Mouse (Mus musculus) embryonic facial prominence, embryonic 11.5 days (tissue): ENCODE measurements around the gene Smpd1. TPM values are rescaled to one million over a fixed set of nuclear protein-coding genes. Genes with fewer than 3 reads are reported as not detected.

Experiments used
- ATAC-seq: fragments of 200-750 bp; cut with Nextera tagmentation; replicated peaks from 2 replicates; pipeline ENCODE4 v1.8.0; 2017; ENCODE audit warnings: low read depth; ENCODE audit not compliant: insufficient number of reproducible peaks, low FRiP score, low TSS enrichment
- DNase-seq: peaks from one replicate; pipeline ENCODE4 v3.0.0-alpha.2; 2015; ENCODE audit warnings: low spot score
- H3K27ac ChIP-seq: fragments of 300-500 bp; sonication (generic); replicated peaks from 2 replicates; pipeline ENCODE4 v1.5.1; 2014; ENCODE audit warnings: mild to moderate bottlenecking, low read depth, low read length, control low read depth
- H3K27me3 ChIP-seq: fragments of 300-500 bp; sonication (generic); 2 replicates; pipeline ENCODE4 v1.6.1; 2014; ENCODE audit warnings: mild to moderate bottlenecking, low read length, moderate library complexity, mixed read lengths; ENCODE audit not compliant: control insufficient read depth, insufficient read depth
- H3K36me3 ChIP-seq: fragments of 300-500 bp; sonication (generic); replicated peaks from 2 replicates; pipeline ENCODE4 v1.6.1; 2014; ENCODE audit warnings: low read depth, mild to moderate bottlenecking, low read length, moderate library complexity, mixed read lengths; ENCODE audit not compliant: control insufficient read depth, insufficient read depth
- H3K4me1 ChIP-seq: fragments of 300-500 bp; sonication (generic); 2 replicates; pipeline ENCODE4 v1.6.1; 2014; ENCODE audit warnings: low read length, mixed read lengths; ENCODE audit not compliant: control insufficient read depth, insufficient read depth
- H3K4me2 ChIP-seq: fragments of 300-500 bp; sonication (generic); 2 replicates; pipeline ENCODE4 v1.6.1; 2014; ENCODE audit warnings: low read depth, mild to moderate bottlenecking, control low read depth, low read length, moderate library complexity
- H3K4me3 ChIP-seq: fragments of 300-500 bp; sonication (generic); 2 replicates; pipeline ENCODE4 v1.5.1; 2014; ENCODE audit warnings: low read depth, low read length, control low read depth
- H3K9ac ChIP-seq: fragments of 300-500 bp; sonication (generic); replicated peaks from 2 replicates; pipeline ENCODE4 v1.6.1; 2014; ENCODE audit warnings: mild to moderate bottlenecking, control low read depth, low read length
- H3K9me3 ChIP-seq: fragments of 300-500 bp; sonication (generic); replicated peaks from 2 replicates; pipeline ENCODE4 v1.6.1; 2016; ENCODE audit warnings: mild to moderate bottlenecking, low read length, inconsistent platforms, mixed read lengths; ENCODE audit not compliant: control insufficient read depth
- WGBS: fragments of 180-500 bp; shearing (Covaris S2); extraction: QIAGEN DNeasy Blood & Tissue Kit; methylation state at CpG from one replicate; pipeline ENCODE4 v1.1.7; 2014; 5-methylcytosine and 5-hydroxymethylcytosine counted together
- polyA plus RNA-seq: library from polyadenylated mRNA; unstranded; fragments of >200 nt; fragmentation: Nextera tagmentation; extraction: Ambion mirVana; gene quantifications from 2 replicates; pipeline ENCODE4 v1.2.1, GENCODE M21; 2014

Smpd1 gene
- polyA plus RNA-seq, 1 experiment from 2014 or later: 38.5 TPM

DNA sequence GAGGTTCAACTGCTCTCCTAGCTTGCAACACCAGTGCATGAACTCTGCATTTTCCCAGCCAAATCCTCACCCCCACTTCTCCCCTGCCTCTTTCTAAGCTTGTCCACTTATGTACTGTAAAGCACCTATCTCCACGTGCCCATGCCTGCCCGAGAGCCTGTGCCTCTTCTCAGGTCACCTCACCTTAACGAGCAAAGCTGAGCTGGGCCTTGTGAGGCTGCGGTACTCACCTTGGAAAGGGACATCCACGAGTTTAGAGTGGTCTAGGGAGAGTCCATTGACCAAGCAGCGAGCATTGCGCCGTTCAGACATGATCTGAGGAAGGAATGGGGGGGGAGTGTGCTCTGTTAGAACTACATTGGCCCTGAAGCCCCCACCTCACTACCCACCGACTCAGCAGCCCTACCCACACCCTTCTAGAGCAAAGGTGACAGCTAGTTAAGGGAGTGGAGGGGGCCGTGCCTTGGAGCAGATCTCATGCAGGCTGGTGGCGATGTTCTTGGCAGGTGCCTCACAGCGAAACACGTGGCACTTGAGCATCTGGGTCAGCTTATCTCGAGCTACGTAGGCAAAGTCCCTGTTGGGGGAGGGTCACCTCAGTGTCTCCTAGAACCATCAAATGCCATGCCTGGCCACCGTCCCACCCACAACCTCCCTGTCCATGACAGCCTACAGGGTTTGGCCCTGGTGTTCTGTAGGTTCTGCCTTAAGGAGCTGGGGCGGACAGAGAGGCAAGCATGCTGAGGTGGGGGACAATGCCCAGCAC, 11.1 kb downstream of the Smpd1 start:
- 80% methylated on average over 17 of the region's 17 CpGs for WGBS
- Histone ChIP-seq H3K4me1 (no peaks in the 10 kb centered on the region; the same call in 1 of the 2 replicates), H3K27me3 (no peaks in the 10 kb centered on the region), H3K36me3 (peaks cover 3% of the 10 kb centered on the region), H3K4me2 (no peak overlapping the region), H3K9me3 (no peaks in the 10 kb centered on the region), H3K27ac (no peak overlapping the region), H3K9ac (no peak overlapping the region), H3K4me3 (no peak overlapping the region)
- no peak for DNase-seq
- ATAC-seq: no peak

DNA sequence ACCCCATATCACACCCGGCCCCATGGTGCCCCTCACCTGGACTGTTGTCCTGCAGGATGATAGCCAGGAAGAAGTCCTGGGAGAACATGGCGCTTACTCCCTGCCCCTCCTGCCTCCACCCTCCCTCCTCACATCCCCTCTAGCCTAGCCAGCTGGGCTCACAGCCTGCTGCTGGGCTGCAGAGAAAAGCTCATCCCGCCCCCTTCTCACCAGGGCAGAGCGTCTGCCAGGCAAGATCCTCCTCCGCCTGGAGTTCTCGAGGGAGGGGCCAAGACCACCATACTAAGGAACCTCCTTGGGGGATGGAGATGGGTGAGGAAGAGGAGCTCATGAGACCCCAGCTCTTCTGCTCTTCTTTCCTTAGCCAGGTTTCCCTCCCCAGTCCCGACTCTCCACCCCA, 14.4 kb downstream of the Smpd1 start:
- Histone ChIP-seq H3K4me3 (no peak overlapping the region), H3K36me3 (peaks cover 5% of the 10 kb centered on the region), H3K9me3 (no peaks in the 10 kb centered on the region), H3K4me2 (peak overlapping the region; percentile 10; the same call in 1 of the 2 replicates), H3K27ac (no peak overlapping the region), H3K4me1 (no peaks in the 10 kb centered on the region; the same call in 1 of the 2 replicates), H3K9ac (no peak overlapping the region), H3K27me3 (no peaks in the 10 kb centered on the region)
- ATAC-seq (peak; percentile 61), DNase-seq (no peak)
- 25% methylated on average over 7 of the region's 7 CpGs for WGBS

DNA sequence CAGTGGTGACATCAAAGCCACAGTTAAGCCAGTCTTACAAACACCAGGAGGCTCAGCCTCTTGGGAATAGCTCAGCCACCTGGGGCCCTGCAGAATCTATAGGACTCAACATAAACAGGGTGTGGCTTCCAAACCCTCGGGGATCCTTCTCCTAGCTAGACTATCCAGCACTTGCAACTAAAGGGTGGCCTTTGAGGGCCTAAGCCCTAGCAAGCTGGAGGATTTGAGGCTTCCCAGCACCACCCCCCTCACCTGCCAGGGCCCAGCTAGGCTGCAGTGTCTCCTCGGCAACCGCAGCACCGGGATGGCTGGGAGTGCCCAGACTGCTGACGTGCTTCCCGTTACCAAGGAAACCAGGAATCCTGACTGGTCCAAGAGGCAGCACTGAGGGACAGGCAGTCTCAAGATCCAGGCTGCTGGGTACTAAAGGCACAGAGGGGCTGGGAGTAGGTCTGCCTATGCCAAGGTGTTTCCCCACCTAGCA, 14.9 kb downstream of the Smpd1 start:
- DNase-seq (peak; percentile 73), ATAC-seq (peak; percentile 88)
- Histone ChIP-seq H3K27me3 (no peaks in the 10 kb centered on the region), H3K27ac (no peak overlapping the region), H3K4me2 (no peak overlapping the region), H3K9me3 (no peaks in the 10 kb centered on the region), H3K36me3 (peaks cover 6% of the 10 kb centered on the region), H3K9ac (0 out of 2 replicates have a peak overlapping the region, but pooled peaks have one; percentile 18), H3K4me1 (no peaks in the 10 kb centered on the region; the same call in 1 of the 2 replicates), H3K4me3 (no peak overlapping the region)
- WGBS: 2% methylated on average over 6 of the region's 6 CpGs

GRCm38 (mm10) chr7:105569512-105570496, 15.6 kb downstream of the Smpd1 start:
- 27% methylated on average over 12 of the region's 12 CpGs for WGBS

GRCm38 (mm10) chr7:105570756-105571155, 16.6 kb downstream of the Smpd1 start:
- H3K9ac ChIP-seq: no peak overlapping the region
- WGBS: 77% methylated on average over 4 of the region's 4 CpGs
- peaks cover 6% of the 10 kb centered on the region for H3K36me3 ChIP-seq
- ATAC-seq: no peak
- H3K4me2 ChIP-seq: no peak overlapping the region
- H3K4me3 ChIP-seq: no peak overlapping the region
- no peaks in the 10 kb centered on the region; the same call in 1 of the 2 replicates for H3K4me1 ChIP-seq
- no peaks in the 10 kb centered on the region for H3K9me3 ChIP-seq
- no peak for DNase-seq
- no peak overlapping the region for H3K27ac ChIP-seq
- no peaks in the 10 kb centered on the region for H3K27me3 ChIP-seq

More at GRCm38 (mm10) chr7:105569512-105570496, 15.6 kb downstream of the Smpd1 start:
- 0 out of 2 replicates have a peak, but pooled peaks have one; percentile 37 for ATAC-seq
- Histone ChIP-seq H3K4me1 (no peaks in the 10 kb centered on the region; the same call in 1 of the 2 replicates), H3K4me3 (no peak overlapping the region), H3K36me3 (peaks cover 6% of the 10 kb centered on the region), H3K27ac (no peak overlapping the region), H3K9me3 (no peaks in the 10 kb centered on the region), H3K4me2 (no peak overlapping the region), H3K27me3 (no peaks in the 10 kb centered on the region), H3K9ac (0 out of 2 replicates have a peak overlapping the region, but pooled peaks have one; percentile 18)
- DNase-seq: no peak

DNA sequence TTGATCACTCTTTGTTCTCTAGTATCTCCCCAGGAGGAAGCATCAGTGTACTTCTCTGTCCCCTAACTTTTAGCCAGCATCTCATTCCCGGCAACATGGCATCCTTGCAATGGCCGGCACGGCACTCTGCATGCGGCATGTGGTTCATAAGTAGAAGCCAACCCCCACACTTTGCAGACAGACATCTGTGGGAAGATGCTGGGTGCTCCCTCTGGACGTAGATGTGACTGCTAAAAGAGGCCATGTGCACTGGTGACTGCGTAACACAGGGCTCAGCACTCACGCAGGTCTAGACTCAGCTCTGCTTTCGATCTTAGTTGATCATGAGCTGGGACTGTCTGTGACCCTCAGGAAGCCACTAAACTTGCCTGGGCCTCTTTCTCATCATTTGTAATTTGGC, 18.8 kb downstream of the Smpd1 start:
- Histone ChIP-seq H3K4me2 (no peak overlapping the region), H3K9me3 (no peaks in the 10 kb centered on the region), H3K36me3 (peaks cover 2% of the 10 kb centered on the region; the same call in 1 of the 2 replicates), H3K27ac (no peak overlapping the region), H3K27me3 (no peaks in the 10 kb centered on the region), H3K4me3 (no peak overlapping the region), H3K9ac (no peak overlapping the region), H3K4me1 (no peaks in the 10 kb centered on the region; the same call in 1 of the 2 replicates)
- ATAC-seq (no peak), DNase-seq (no peak)
- 94% methylated on average over 8 of the region's 8 CpGs for WGBS

DNA sequence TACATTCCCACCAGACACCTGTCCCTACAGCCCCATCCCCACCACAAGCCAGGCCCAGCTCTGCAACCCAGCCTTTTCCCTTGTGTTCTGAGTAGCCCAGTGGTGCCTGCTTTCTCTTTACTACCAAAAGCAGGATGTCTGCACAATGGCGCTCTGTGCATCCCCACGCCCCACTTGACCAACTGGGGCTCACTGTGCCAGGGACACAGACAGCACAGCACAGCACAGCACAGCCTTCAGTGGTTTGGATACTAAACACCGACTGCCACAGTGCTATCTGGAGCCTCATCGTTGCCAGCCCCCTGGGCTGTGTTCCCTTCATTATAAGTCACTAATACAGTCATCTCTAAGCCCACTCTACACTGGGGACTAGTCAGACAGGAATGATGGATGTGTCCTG, 20.4 kb downstream of the Smpd1 start:
- Histone ChIP-seq H3K27ac (no peak overlapping the region), H3K4me2 (no peak overlapping the region), H3K9ac (no peak overlapping the region), H3K36me3 (peaks cover 2% of the 10 kb centered on the region; the same call in 1 of the 2 replicates), H3K4me3 (no peak overlapping the region), H3K9me3 (no peaks in the 10 kb centered on the region), H3K27me3 (no peaks in the 10 kb centered on the region), H3K4me1 (no peaks in the 10 kb centered on the region; the same call in 1 of the 2 replicates)
- no peak for ATAC-seq
- DNase-seq: no peak
- WGBS: 88% methylated on average over 4 of the region's 4 CpGs
